Mouse (Mus musculus) kidney, postnatal 25 days (tissue): ENCODE measurements at regions not wholly inside any gene's neighbourhood (a gene's known extent, or its start where the extent isn't known, plus 50 kb on each side); places are given as distances from the start of the nearest gene placed in this dataset.

Source experiments
- DNase-seq, 2 experiments: peaks; one replicate each; pipeline ENCODE4 v3.0.0; 2021; ENCODE audit warnings: mixed read lengths in 2 of 2

GRCm38 (mm10) chrX:129272135-129272534 is 477.4 kb upstream of the Diaph2 start:
- no peak for DNase-seq

GRCm38 (mm10) chrX:129303987-129304386 is 445.6 kb upstream of the Diaph2 start:
- DNase-seq = peak in 1 of 2 experiments; percentile 2

- DNase-seq = no peak
These were observed 440.2 kb upstream of the Diaph2 start for GRCm38 (mm10) chrX:129309380-129309779.

GRCm38 (mm10) chrX:129329441-129329840 is 420.1 kb upstream of the Diaph2 start:
- no peak for DNase-seq

- DNase-seq = no peak
These were observed 416.7 kb upstream of the Diaph2 start for GRCm38 (mm10) chrX:129332810-129333209.
